Mouse (Mus musculus) 3134 (cell line): ENCODE data around the gene Olfr455.
A peak's percentile ranks its signal among the peaks of the same experiment; 100 is the strongest.

Experiments
- DNase-seq: peaks from one replicate; pipeline ENCODE4 v3.0.0-alpha.2; 2011; ENCODE audit warnings: low spot score; ENCODE audit not compliant: insufficient read length; ENCODE audit errors: extremely low read depth

The Olfr455 gene

DNA sequence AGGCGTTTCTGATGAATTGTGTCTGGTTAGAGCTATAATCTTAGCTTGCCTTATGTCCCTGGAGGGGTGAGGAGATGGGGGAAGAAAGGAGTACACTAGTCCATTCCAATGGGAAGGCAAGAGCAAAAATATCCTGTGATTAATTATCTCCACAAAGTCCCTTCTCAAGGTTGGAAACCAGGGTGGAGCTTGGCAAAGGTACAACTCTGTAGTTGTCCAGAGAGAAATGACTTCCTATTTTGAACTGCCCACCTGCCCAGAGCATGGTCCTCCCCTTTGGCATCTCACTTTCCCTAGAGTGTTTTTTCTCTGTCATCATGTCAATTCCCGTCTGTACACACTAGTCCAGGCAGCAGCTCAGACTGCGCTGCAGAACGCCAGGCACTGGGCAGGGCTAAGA, at the start of gene Olfr455:
Gene Olfr455 (minus strand): TSS at position 127 of the 400 bp plus-strand sequence.
- no peak for DNase-seq

- DNase-seq: no peak
Measured at GRCm38 (mm10) chr6:42593138-42593882, 45.9 kb upstream of the Olfr455 start.

- DNase-seq: no peak
Measured at GRCm38 (mm10) chr6:42586569-42586968, 39.2 kb upstream of the Olfr455 start.

DNA sequence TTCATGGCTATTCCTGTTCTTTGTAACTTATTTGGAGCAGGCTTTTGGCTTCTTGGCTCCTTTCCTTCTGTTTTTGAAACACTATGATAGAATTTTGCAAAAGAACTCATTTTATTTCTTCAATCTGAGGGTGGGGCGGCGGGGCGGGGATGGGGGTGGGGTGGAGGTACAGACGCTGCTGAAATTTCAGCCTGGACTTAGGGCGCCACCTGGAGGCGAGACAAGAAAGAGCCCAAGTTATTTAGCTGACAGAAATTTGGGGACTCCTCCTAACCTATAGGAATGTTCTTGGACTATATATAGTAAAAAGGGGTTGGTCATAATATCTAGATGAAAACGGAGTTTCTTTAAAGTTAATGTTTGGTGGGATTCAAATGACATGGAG, 36.1 kb upstream of the Olfr455 start:
- DNase-seq: peak; percentile 22

DNA sequence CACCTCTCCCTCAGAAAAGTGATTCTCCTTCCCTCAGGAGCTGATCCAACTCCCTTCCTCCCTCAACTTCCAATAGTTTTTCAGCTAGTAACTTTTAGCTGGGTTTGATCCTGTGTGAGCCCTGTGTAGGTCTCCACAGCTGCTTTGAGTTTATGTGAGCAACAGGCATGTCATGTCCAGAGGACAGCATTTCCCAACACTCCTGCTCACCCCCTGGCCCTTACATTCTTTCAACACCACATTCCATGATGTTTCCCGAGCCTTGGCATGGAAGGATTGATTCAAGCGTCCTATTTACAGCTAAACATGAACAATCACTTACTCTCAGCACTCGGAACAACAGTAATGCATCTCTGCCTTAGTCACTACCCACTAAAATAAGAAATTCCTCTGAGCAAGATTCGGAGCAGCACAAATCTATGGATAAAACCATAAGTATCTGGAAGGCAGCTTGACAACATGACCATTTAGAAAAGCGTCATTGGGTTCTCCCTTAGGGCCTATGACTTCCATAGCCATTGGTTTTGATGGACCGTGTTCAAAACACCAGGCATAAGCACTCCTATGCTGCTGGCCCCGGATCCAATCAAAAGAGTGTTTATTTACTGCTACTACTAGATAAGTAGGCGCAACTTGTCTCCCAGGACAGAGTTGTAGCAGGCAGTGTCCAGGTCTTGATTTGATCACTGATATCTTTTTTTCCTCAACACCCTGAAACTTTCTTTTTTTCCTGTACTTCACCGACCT, 35.5 kb upstream of the Olfr455 start:
- peak; percentile 20 for DNase-seq

GRCm38 (mm10) chr6:42578678-42579077, 31.3 kb upstream of the Olfr455 start:
- DNase-seq: no peak

DNA sequence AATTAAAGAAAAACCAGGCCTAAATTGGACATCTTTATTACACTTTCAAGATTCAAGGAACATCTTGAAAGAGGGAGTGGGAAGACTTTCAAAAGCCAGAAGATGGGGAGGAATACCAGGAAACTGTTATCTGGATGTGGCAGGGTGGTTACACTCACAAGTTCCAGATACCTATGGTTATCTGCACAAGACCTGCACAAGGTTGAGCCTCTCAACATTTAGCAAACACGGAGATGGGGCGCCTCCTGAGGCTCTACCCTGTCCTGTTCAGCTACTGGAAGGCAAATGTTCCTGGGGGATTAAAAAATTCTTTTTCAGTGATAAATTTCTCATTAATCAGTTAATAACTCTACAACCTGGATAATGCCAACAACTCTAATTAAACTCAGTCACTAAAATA, 30.0 kb upstream of the Olfr455 start:
- DNase-seq: no peak

DNA sequence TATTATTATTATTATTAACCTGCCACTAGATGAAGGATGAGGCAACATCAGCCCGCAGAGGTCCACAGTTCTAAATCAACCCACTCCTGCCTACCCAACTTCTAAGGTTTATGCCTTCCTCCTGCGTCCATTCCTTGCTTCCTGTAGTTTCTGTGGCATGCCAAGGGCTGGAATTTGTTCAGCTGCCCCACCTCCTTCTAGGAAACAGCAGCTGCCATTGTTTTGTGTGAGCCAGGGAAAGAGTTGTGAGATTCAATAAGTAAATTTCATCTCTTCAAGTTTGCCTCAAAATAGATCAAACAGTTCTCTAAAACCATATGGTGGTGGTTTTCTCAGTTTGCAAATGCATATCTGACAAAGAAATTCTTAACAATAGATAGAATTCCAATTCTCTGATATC, 20.8 kb upstream of the Olfr455 start:
- DNase-seq: no peak

GRCm38 (mm10) chr6:42566076-42566598, 18.8 kb upstream of the Olfr455 start:
- no peak for DNase-seq

DNA sequence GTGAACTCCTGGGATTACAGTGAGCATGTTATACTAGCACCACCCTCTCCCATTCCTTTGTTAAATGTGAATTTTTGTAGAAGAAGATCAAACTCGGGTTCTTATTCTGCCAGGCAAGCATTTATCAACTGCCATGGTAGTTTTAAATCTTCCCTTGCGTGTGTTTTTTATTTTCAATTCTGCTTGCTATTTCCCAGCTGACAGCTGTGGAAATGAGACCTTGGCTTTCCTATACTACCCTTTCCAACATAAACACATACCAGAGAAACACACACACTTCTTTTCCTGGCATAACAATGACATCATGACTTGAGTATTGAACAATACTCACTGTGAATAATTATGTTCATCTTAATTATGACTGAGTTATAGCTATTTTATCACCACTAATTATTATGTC, 14.9 kb upstream of the Olfr455 start:
- DNase-seq: no peak

DNA sequence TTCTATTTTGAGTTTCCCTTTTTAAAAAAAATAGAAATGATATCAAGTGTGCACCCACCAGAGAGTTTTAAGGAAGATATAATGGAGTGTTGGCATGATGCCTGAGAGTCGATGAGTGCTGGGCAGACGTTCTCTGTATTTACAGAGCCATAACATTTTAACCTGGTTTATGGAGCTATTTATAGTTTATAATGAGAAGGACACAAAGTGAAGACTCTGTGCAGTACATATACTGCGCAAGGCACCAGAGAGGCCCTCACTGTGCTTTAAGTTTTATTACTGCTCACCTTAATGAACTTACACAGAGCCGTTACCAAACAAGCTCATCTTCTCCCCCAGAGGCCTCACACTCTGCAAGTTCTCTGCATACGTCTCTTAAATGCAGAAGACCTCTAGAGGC, 13.5 kb upstream of the Olfr455 start:
- no peak for DNase-seq

DNA sequence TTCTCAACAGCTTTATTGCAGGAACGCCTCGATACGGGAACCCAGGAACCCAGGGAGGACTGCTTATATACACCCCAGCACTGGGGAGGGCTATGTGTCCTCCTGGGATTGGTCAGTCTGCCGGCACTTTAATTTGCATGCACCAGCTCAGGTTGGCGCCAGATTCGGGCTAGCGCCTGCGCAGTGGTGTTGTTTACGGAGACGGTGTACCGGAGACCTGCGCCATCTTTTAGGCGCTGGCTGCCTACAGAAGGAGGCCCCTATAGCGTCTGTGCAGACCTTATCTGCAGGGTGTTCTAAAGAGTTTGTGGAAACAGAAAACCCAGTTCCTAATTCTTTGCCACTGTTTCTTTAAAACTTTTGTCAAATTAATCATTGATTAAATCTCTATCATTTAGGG, 11.3 kb upstream of the Olfr455 start:
- DNase-seq: no peak

DNA sequence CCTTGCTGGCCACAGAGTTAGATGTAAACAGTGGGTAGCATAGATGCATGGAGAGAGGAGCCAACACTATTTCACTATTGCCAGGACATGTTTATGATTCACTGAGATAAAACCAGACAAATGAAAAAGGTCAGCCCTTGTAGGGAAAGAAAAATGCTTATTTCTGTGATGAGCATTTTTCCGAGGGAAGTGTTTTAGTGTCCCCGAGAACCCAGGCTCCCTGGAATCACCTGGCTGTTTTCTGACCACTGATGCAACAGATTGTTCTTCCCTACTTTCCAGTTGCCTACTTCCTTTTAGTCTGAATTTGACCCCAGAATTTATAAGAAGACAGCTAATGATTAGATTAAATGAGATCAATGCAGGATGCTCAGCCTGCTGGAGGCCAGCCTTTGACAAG, 1.2 kb downstream of the Olfr455 start:
- no peak for DNase-seq

- no peak for DNase-seq
Measured at GRCm38 (mm10) chr6:42545451-42545885, 1.9 kb downstream of the Olfr455 start.

DNA sequence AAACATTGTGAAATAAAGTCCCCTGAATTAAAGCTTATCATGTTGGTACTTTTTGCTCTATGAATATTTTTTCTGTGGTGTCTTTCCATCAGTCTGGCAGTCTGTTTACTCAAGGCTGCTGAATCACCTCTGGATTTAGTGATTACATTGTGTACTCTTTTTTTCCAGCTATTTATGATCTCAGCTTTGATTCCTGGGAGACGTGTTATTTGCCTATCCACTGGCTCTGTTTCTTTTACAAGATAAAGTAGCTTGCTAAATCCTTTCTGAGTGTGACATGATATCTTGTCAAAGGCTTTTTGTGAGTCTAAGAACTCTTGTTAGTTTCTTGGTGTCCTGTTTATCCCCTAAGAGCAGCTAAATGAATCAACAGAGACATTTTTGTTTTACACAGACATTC, 2.5 kb downstream of the Olfr455 start:
- DNase-seq: no peak

GRCm38 (mm10) chr6:42542036-42543031, 5.1 kb downstream of the Olfr455 start:
- DNase-seq: peak; percentile 45

DNA sequence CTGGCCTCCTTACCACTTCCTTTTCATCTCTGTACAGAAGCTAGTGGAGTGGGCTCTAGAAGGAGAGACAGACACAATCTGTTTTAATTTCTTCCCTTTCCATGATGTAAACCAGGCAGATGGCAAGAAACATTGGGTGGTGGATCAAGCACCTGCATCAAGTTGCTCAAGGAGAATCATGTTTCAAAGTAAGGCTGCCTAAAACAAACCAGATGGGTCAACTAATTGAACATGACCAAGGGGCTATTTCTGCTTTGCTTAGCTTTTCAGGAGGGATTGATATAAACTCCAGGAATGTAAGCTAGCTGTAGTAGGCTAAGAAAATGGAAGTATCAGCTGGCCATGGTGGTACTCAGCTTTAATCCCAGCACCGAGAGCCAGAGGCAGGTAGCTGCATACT, 6.7 kb downstream of the Olfr455 start:
- DNase-seq: no peak

DNA sequence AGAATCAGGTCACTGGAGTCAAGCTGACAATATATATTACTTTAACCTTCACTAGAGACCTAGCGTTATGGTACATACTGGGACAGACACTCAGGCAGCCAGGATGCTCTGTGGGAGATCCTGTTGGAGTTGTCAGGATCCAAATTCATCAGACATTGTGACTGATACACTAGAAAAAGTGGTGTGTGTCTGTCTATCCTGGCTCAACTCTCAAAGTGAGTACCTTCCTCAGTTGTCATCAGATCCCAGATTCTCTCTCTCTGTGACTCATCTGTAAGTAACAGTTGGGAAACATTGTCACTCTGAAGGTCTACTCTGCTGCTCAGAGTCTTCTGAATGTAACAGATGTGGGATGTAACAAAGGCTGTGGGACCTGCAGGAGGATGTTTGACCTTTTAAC, 7.7 kb downstream of the Olfr455 start:
- DNase-seq: no peak

- DNase-seq: no peak
Measured at GRCm38 (mm10) chr6:42513461-42513860, 33.9 kb downstream of the Olfr455 start.

- no peak for DNase-seq
Measured at GRCm38 (mm10) chr6:42509311-42509710, 38.1 kb downstream of the Olfr455 start.

- no peak for DNase-seq
Measured at GRCm38 (mm10) chr6:42503478-42503877, 43.9 kb downstream of the Olfr455 start.
